Mouse (Mus musculus): ENCODE results near the gene Map6.

Gene Map6

DNA sequence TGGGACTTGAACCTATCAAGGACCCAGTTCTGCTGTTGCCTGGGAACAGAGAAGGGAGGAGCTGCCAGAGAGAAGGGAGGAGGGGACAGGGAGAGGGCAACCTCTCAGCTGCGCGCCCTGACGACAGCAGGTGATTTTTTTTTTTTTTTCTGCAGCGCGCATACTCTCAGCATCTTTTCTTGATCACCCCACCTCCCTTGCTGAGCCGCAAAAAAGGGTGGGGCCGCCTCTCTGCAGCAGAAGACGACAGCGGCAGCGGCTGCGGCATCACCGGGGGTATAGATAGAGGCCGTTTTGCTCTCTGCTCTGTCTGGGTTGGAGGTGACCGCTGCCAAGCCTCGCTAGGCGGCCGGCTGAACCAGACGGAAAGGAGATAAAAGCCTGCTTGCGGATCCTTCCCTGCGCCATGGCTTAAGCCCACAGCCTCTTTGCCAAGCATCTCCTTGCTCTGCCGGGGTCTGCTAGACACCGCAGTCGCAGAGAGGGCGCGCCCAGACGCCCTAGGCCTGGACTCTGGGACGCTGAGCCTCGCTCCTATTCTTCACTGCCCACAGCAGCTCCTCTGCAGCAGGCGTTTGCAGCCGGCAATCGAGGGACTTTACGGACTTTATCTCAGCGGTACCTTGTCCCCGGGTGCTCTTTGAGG lies at the start of gene Map6:
Map6 (plus strand) TSS at position 197 of the 646 bp plus-strand sequence.
- peak; percentile 85 for DNase-seq

GRCm38 (mm10) chr7:99224225-99224624 lies 43.0 kb upstream of the Map6 start:
- DNase-seq, result no peak

- no peak for DNase-seq
Measured at GRCm38 (mm10) chr7:99224648-99225190, 42.5 kb upstream of the Map6 start.

GRCm38 (mm10) chr7:99225421-99225820 lies 41.8 kb upstream of the Map6 start:
- DNase-seq, result no peak

- no peak for DNase-seq
Measured at GRCm38 (mm10) chr7:99226662-99227061, 40.6 kb upstream of the Map6 start.

DNA sequence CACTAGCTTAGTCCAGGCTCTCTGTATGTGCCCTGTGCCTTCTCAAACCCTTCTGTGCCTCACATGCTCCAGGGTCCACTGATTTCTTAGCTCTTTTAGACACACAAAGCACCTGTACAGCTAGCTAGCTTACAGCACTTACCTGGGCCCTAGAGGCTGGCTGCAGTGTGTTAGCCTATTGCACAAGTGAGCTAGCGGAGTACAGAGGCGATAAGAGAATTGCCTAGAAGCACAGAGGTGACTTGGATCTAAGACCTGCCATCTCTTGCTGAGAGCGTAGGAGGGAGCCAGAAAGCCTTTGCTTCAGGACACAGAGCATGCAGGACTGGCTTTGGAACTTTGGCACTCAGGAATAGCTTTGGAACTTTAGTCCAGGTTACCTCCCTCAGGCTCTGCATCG lies 40.0 kb upstream of the Map6 start:
- no peak for DNase-seq

- no peak for DNase-seq
Measured at GRCm38 (mm10) chr7:99228825-99229224, 38.4 kb upstream of the Map6 start.

DNA sequence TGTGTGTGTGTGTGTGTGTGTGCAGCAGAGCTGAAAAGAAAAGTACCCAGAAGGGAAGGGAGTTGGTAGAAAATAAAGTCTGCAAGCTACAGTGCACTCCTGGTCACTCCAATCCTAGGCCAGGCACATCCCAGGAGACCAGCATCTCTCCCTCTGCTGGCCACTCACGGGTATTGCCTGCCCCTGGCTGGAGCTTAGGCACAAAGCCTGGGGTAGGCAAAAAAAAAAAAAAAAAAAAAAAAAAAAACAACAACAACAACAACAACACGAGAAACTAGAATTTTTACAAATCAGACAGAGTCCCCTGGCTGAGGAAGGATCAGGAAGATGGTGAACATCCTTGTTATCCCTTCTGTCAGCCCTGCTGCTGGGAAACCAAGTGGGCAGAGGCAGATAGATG lies 37.8 kb upstream of the Map6 start:
- DNase-seq, result peak; percentile 68

- DNase-seq, result no peak
Measured at GRCm38 (mm10) chr7:99230061-99230747, 37.0 kb upstream of the Map6 start.

DNA sequence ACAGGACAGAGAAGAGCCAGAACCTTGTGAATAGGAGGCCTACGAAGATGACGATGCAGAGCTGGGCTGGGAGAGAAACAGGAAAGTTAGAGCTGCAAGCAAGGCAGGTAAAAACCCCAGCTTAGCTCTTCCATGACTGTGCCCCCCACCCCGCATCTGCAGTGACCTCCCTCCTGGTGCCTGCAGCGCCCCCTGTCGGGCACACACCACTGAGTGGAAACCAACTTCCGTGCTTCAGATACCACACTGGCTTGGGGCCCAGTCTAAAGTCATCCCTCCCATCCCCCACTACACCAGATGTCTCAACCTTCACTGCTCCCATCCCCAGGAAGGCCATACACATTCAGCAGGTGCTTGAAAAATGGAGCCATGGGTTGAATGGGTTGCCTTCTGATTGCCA lies 34.7 kb upstream of the Map6 start:
- no peak for DNase-seq

- no peak for DNase-seq
Measured at GRCm38 (mm10) chr7:99234916-99235315, 32.3 kb upstream of the Map6 start.

DNA sequence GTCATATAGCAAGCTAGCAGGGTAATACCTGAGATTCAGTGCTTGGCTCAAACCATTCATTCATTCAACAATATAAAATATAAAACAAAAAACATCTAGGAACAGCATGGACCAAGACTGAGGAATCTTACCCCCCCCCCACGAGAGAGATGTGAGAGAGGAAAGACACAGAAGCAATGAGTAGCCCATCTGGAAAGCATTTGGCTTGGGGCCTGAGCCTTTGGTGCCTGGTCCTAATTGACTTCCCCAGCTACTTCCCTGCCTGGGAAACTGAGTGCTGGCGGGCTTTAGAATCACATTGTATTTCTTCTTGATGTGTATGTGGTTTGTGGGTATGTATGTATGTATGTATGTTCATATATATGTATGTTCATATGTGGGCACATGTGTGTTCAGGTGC lies 31.6 kb upstream of the Map6 start:
- no peak for DNase-seq

GRCm38 (mm10) chr7:99236888-99237660 lies 30.2 kb upstream of the Map6 start:
- no peak for DNase-seq

DNA sequence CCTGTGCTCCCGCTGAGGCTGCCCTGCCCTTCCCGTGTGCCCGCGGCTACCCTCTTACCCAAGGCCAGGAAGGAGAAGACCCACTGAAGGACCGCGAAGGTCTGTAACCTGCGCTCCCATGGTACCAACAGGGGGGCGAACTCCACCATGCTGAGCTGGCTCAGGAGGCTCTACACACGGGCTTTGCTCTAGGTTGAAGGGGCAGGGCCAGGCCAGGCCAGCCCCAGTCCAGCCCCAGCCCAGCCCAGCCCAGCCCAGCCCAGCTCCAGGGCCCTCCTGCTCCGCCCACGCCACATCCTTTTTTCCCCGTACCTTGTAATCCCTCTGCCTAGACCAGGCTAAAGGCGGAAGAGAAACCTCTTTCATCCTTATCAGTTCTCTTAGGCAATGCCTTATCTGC lies 28.8 kb upstream of the Map6 start, which contains the start of gene Mogat2:
Mogat2 (minus strand) TSS at position 203 of the 400 bp plus-strand sequence.
- DNase-seq, result no peak

- no peak for DNase-seq
Measured at GRCm38 (mm10) chr7:99242097-99242496, 25.1 kb upstream of the Map6 start.

GRCm38 (mm10) chr7:99248157-99248742 lies 19.0 kb upstream of the Map6 start:
- DNase-seq, result no peak

DNA sequence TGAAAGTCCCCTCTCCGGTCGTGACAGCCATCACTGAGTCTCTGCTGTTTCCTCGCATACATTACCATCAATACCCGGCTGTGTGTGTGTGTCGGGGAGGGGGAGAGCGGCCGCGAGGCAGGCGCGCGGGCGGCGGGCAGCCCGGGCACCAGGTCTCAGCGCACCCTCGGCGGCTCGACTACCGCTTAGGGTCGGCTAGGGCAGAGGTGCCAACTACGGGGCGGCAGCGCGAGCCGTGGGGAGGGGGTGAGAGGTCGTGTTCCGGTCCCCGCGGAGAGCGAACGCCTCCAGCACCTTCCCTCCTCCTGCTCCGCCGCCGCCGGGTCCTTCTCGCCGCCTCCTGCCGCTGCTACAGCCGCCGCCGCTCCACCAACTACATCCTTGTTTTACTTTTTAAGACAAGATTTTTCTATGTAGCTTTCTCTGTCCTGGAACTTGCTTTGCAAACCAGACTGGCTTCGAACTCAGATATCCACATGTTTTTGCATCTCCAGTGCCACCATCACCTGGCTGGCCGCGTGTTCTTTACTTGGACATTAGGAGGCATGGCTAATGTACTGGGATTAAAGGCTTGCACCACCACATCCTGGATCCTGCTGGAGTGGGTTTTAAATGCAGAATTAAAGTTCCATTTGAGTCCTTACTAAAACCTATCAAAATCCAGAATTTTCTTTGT lies 18.2 kb upstream of the Map6 start:
- DNase-seq, result no peak

- DNase-seq, result peak; percentile 87
Measured at GRCm38 (mm10) chr7:99249582-99249911, 17.7 kb upstream of the Map6 start.

- DNase-seq, result no peak
Measured at GRCm38 (mm10) chr7:99250386-99250785, 16.9 kb upstream of the Map6 start.

DNA sequence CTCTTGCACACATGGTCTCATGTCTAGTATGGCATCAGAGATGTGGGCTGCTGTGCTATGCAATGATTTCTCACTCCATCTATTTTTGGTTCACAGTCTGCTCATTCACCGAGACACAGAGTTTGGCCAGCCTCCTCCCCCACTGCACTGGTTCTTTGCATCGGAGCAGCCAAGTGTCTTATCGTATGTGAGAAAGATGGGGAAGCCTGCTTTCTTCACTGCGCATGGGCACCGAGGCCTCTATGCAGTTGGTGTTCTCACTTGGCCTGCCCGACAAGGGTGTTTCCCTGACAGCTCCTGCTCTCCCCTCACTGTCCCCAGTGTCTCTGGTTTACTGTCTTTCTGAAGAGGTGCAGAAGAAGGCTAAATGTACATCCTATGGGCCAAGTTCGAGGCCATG lies 12.2 kb upstream of the Map6 start:
- DNase-seq, result no peak

GRCm38 (mm10) chr7:99261900-99262299 lies 5.3 kb upstream of the Map6 start:
- no peak for DNase-seq

- no peak for DNase-seq
Measured at GRCm38 (mm10) chr7:99263509-99263908, 3.7 kb upstream of the Map6 start.

- no peak for DNase-seq
Measured at GRCm38 (mm10) chr7:99264597-99264996, 2.6 kb upstream of the Map6 start.
